Mouse (Mus musculus): ENCODE data around the gene Crybb3. TPM values are rescaled to one million over a fixed set of nuclear protein-coding genes. Genes with fewer than 3 reads are reported as not detected.

The Crybb3 gene
- polyA plus RNA-seq, 1 experiment from 2014 or later, result not detected

DNA sequence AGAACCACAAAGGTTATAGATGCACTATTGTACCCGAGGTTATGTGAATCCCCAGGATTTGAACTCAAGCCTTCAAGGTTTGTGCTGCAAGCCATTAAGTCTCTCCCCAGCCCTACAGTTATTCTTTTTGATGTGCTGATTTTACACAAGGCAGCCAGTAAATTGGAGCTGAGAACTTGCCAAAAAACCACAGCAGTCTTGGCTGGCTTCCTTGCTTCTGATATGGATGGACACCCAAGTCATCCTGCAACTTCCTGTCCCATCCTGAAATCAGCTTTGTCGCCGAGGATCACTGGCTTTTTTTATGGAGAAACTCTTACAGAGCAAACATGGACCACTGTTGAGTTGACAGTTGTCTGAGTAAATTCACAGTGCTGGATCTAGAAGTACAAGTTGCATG, 51.3 kb downstream of the Crybb3 start:
- no peaks in the 10 kb centered on the region for H3K27me3 ChIP-seq (ENCODE audit: control insufficient read depth, insufficient read depth, low read length)
- H3K4me1 ChIP-seq (ENCODE audit: control insufficient read depth, insufficient read depth, low read length), result peaks cover 2% of the 10 kb centered on the region; the same call in 1 of the 2 replicates
- H3K36me3 ChIP-seq (ENCODE audit: control insufficient read depth, insufficient read depth, low read length), result no peaks in the 10 kb centered on the region
- ATAC-seq (ENCODE audit: insufficient read depth, low FRiP score, low TSS enrichment) (no peak), DNase-seq (ENCODE audit: low spot score) (no peak)
- H3K9me3 ChIP-seq (ENCODE audit: control insufficient read depth, low read length), result no peaks in the 10 kb centered on the region
- H3K4me3 ChIP-seq (ENCODE audit: low read depth, low read length), result no peak overlapping the region
- H3K27ac ChIP-seq (ENCODE audit: low read depth, low read length), result no peak overlapping the region
- no peak overlapping the region for H3K4me2 ChIP-seq (ENCODE audit: low read depth)
- 79% methylated on average over 3 of the region's 3 CpGs for WGBS
- no peak overlapping the region for H3K9ac ChIP-seq (ENCODE audit: low read length)

DNA sequence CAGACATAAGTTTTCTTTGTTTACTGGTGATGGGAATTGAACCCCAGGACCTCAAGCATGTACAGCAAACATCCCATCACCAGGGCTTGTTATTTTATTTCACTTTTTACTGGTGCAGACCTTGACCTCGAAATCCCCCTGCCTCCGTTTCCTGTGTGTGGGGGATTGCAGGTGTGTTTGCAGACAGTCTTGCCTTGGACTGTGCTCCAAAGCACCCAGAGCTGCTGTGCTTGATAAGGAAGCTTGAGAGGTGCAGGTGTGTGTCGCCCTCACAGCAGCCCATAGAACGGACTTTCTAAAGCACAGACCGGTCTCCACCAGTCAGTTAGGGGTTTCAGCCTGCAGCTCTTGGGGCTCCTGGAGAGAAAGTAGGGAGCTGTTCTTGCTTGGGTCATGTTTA, 54.7 kb downstream of the Crybb3 start:
- Histone ChIP-seq H3K27me3 (ENCODE audit: control insufficient read depth, insufficient read depth, low read length) (no peaks in the 10 kb centered on the region), H3K4me2 (ENCODE audit: low read depth) (no peak overlapping the region)
- no peak for DNase-seq (ENCODE audit: low spot score)

More for the DNA sequence above, 54.7 kb downstream of the Crybb3 start:
- H3K4me3 ChIP-seq (ENCODE audit: low read depth, low read length), result no peak overlapping the region
- H3K4me1 ChIP-seq (ENCODE audit: control insufficient read depth, insufficient read depth, low read length), result 0 out of 2 replicates have a peak, but pooled peaks cover 2% of the 10 kb centered on the region
- H3K27ac ChIP-seq (ENCODE audit: low read depth, low read length), result no peak overlapping the region
- ATAC-seq (ENCODE audit: insufficient read depth, low FRiP score, low TSS enrichment), result no peak
- no peaks in the 10 kb centered on the region for H3K36me3 ChIP-seq (ENCODE audit: control insufficient read depth, insufficient read depth, low read length)
- no peak overlapping the region for H3K9ac ChIP-seq (ENCODE audit: low read length)
- WGBS, result 93% methylated on average over 5 of the region's 5 CpGs
- no peaks in the 10 kb centered on the region for H3K9me3 ChIP-seq (ENCODE audit: control insufficient read depth, low read length)

Other genes with a start within 250 kb of the Crybb3 start
- gene Myo18b, start 185.2 kb downstream of the Crybb3 start, polyA plus RNA-seq (2014; fragmentation: Nextera tagmentation; extraction: Ambion mirVana), result 0.66 and 1.1 TPM in 2 replicates
- gene Grk3, start 65.8 kb downstream of the Crybb3 start, polyA plus RNA-seq (2014; fragmentation: Nextera tagmentation; extraction: Ambion mirVana), result 4.8 and 5.9 TPM in 2 replicates
- not detected in 2 replicates for gene Crybb2, start 11.5 kb downstream of the Crybb3 start, polyA plus RNA-seq (2014; fragmentation: Nextera tagmentation; extraction: Ambion mirVana)
- 1.3 and 1.5 TPM in 2 replicates for gene 2900026A02Rik, start 139.7 kb upstream of the Crybb3 start, polyA plus RNA-seq (2014; fragmentation: Nextera tagmentation; extraction: Ambion mirVana)
- gene Tmem211, start 145.3 kb upstream of the Crybb3 start, polyA plus RNA-seq (2014; fragmentation: Nextera tagmentation; extraction: Ambion mirVana), result not detected in 2 replicates
- 8.5 and 10.7 TPM in 2 replicates for gene Sgsm1, start 229.2 kb upstream of the Crybb3 start, polyA plus RNA-seq (2014; fragmentation: Nextera tagmentation; extraction: Ambion mirVana)